Mouse (Mus musculus) adipose tissue, adult 10 weeks (tissue): Measurements from ENCODE around the gene Tgif2. TPM values are rescaled to one million over a fixed set of nuclear protein-coding genes. Genes with fewer than 3 reads are reported as not detected.

Experiments used
- polyA plus RNA-seq: library from polyadenylated mRNA; stranded (reverse); fragments of 350-450 nt; fragmentation: Illumina TruSeq; extraction: RNeasy Lipid Tissue Mini Kit (QIAGEN cat#74804); gene quantifications from one replicate; pipeline ENCODE4 v1.2.3, GENCODE M21; 2014; ENCODE audit warnings: low read depth, low replicate concordance

Tgif2 gene
- 4.2 TPM for polyA plus RNA-seq

DNA sequence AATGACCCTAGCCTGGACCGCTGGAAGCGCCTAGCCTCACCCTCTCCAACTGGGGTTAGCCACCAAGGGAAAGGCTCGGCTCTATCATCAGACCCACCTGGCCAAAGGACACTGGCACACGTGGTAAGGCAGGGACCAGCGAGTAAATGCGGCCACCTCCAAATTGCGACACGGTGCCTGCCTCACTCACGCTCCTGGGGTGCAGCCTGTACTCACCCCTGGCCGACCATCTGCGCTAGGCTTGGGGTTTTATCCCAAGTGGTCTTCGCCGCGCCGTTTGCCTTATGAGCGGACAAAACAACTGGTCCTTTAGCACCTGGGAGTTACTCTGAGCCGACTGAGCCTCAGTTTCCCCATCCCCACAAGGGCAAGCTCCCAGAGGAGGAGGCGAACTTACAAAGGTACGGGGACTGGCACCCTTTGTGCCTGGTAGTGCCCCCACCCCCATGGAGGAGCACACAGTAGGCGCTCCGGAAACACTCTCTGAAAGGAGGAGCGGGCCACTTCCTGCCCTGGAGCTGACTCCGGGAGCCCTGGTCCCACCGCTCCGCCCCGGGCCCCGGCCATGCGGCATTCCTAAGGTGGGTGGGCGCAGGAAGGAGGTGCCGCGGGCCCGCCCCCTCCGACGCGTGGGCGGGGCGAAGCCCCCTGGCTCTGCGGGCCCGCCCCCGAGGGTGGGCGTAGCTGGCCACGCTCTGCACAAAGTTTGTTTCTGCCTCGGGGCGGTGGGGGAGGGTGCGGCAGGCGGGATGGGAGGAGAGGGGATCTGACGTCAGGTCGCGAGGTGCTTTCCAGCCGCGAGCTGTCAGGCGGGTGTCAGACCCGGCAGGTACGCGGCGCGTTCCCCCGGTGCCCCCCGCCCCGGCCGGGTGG lies at the start of gene Tgif2:
Gene Tgif2, plus strand, starts transcription at position 689 of the 873 bp plus-strand sequence.

DNA sequence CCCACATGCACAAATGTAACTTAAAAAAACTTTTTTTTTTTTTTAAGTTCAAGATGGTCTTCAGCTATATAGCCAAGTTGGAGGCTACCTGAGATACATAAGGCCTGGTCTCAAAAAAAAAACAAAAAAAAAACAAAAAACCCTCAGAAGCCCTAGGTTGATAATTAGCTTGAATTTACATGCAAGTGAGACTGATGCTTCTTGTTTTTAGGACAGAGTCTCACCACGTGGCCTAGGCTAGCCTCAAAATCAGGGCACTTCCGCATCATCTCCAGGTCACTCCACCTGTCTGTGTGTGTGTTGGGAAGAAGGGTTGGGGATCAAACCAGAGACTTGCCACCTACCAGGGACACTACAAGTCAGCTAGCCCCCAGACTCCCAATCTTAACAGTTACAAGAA lies 18.0 kb downstream of the Tgif2 start, which contains the start of gene 4930518I15Rik:
Gene 4930518I15Rik, minus strand, starts transcription at position 112 of the 400 bp plus-strand sequence.

DNA sequence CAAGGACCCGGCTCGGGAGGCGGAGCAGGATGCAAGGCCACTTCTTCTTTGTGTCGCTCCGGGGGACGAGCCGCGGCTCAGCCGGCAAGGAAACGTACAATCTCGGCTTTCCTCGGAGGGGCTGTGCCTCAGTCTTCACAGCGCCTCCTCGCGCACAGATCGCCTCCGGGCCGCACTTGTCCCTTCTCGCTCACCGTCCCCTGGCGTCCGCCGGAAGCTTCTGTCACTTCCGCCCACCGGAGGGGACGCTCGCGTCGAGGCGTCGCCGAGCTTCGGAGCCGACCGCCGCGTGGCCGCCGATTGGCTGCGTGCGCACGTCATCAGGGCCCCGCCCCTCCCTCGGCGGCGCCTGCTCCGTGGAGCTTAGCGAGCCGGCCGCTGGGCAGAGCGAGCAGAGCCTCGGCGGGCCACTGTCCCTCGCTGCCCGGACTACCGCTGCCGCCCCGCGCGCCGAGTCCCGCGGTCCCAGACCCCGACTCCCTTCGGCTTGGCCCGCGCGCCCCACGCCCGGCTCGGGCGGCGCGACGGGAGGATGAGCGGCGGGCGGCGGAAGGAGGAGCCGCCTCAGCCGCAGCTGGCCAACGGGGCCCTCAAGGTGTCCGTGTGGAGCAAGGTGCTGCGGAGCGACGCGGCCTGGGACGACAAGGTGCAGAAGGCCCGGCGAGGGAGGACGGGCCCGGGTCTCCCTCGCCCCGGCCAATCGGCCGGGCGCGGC lies 23.1 kb downstream of the Tgif2 start, which contains the start of gene Rab5if:
Gene Rab5if, plus strand, starts transcription at position 357 of the 715 bp plus-strand sequence.

DNA sequence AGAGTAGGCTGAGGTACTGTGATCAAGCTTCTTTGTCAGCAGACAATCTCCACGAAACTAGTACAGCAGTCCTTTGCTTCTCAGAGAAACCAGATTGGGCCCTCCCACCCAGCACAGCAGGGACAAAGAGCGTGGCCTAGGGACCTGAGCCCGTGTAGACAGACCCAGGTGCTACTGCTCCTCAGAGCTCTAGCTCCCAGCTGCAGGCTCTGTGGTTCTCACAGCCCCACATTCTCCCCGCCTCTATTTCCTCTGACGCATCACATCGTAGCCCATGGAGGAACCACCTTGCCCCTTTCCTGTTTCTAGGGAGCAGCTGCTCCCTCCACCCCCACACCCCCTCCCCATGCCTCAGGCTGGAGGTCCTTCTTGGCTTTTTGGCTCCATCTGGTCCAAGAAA lies 47.2 kb downstream of the Tgif2 start, which contains the start of gene Sla2:
Gene Sla2, minus strand, starts transcription at position 176 of the 400 bp plus-strand sequence.

Other genes with a start within 250 kb of the Tgif2 start
- gene Dlgap4, start 226.3 kb upstream of the Tgif2 start, polyA plus RNA-seq: 41.5 TPM
- 348 TPM for gene Myl9, start 64.6 kb upstream of the Tgif2 start, polyA plus RNA-seq
- gene 4930518I15Rik, start 17.9 kb downstream of the Tgif2 start, polyA plus RNA-seq: 2.0 TPM
- 68.6 TPM for gene Rab5if, start 23.1 kb downstream of the Tgif2 start, polyA plus RNA-seq
- gene Sla2, start 47.2 kb downstream of the Tgif2 start, polyA plus RNA-seq: 0.11 TPM
- 40.8 TPM for gene Ndrg3, start 152.0 kb downstream of the Tgif2 start, polyA plus RNA-seq
- gene Dsn1, start 167.1 kb downstream of the Tgif2 start, polyA plus RNA-seq: 4.3 TPM
- 7.0 TPM for gene Soga1, start 239.2 kb downstream of the Tgif2 start, polyA plus RNA-seq
- gene Tldc2, start 247.0 kb downstream of the Tgif2 start, polyA plus RNA-seq: not detected